Mouse (Mus musculus) kidney, postnatal 0 days (tissue): ENCODE measurements around the gene Slc8b1. TPM values are rescaled to one million over a fixed set of nuclear protein-coding genes. Genes with fewer than 3 reads are reported as not detected.

Source experiments
- ATAC-seq: fragments of 200-750 bp; cut with Nextera tagmentation; replicated peaks from 2 replicates; pipeline ENCODE4 v1.8.0; 2017; ENCODE audit warnings: low read depth, moderate number of reproducible peaks, moderate TSS enrichment, moderate library complexity; ENCODE audit not compliant: low FRiP score
- DNase-seq: peaks from one replicate; pipeline ENCODE4 v3.0.0-alpha.2; 2016; ENCODE audit warnings: low spot score
- H3K27ac ChIP-seq: fragments of 300-500 bp; sonication (generic); 2 replicates; pipeline ENCODE4 v1.5.1; 2014; ENCODE audit warnings: mild to moderate bottlenecking
- H3K27me3 ChIP-seq: fragments of 300-500 bp; sonication (generic); 2 replicates; pipeline ENCODE4 v1.6.1; 2014; ENCODE audit warnings: low read length, mixed read lengths; ENCODE audit not compliant: insufficient read depth
- H3K36me3 ChIP-seq: fragments of 300-500 bp; sonication (generic); 2 replicates; pipeline ENCODE4 v1.6.1; 2014; ENCODE audit warnings: low read length, mixed read lengths; ENCODE audit not compliant: insufficient read depth
- H3K4me1 ChIP-seq: fragments of 300-500 bp; sonication (generic); replicated peaks from 2 replicates; pipeline ENCODE4 v1.6.1; 2014; ENCODE audit warnings: antibody characterized with exemption, low read length, mixed read lengths; ENCODE audit not compliant: insufficient read depth
- H3K4me2 ChIP-seq: fragments of 300-500 bp; sonication (generic); 2 replicates; pipeline ENCODE4 v1.6.1; 2014; ENCODE audit warnings: mild to moderate bottlenecking, low read length, moderate library complexity, mixed read lengths
- H3K4me3 ChIP-seq: fragments of 300-500 bp; sonication (generic); replicated peaks from 2 replicates; pipeline ENCODE4 v1.5.1; 2014; ENCODE audit warnings: low read depth, low read length
- H3K9ac ChIP-seq: fragments of 300-500 bp; sonication (generic); 2 replicates; pipeline ENCODE4 v1.6.1; 2014; ENCODE audit warnings: low read depth, low read length
- H3K9me3 ChIP-seq: fragments of 300-500 bp; sonication (generic); replicated peaks from 2 replicates; pipeline ENCODE4 v1.6.1; 2016; ENCODE audit warnings: low read length, inconsistent platforms, mixed read lengths
- CTCF ChIP-seq: IDR thresholded peaks from 2 replicates; pipeline ENCODE4 v1.5.1; 2016; ENCODE audit warnings: antibody characterized with exemption, low read depth, mild to moderate bottlenecking, moderate library complexity
- WGBS: fragments of 180-500 bp; shearing (Covaris S2); extraction: QIAGEN DNeasy Blood & Tissue Kit; methylation state at CpG from one replicate; pipeline ENCODE4 v1.1.7; 2014; 5-methylcytosine and 5-hydroxymethylcytosine counted together
- polyA plus RNA-seq: library from polyadenylated mRNA; unstranded; fragments of >200 nt; fragmentation: Nextera tagmentation; extraction: Ambion mirVana; gene quantifications from 2 replicates; pipeline ENCODE4 v1.2.1, GENCODE M21; 2015

Gene Slc8b1
- polyA plus RNA-seq, 1 experiment from 2014 or later = 9.5 TPM

DNA sequence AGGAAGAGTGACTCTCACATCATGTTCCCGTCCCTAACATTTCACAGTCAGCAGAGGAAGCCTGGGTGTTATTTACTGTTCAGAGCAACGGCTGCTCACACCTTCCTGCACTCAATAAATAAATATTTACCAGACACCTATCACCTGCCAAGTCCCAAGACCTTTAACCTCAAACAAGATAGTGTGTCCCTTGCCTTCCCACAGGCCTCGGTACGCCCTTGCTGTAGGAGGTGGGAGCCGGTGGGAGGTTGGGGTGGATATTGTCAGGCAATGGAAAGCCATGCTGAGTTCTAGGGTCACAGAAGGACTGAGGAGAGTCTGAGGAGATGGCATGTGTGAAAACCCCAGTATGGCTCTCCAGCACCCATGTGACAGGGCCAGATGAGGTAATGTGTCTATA, 42.6 kb upstream of the Slc8b1 start:
- TF ChIP-seq CTCF = no peak
- no peak for DNase-seq
- H3K27me3 ChIP-seq = no peaks in the 10 kb centered on the region

GRCm38 (mm10) chr5:120468830-120469229, 42.1 kb upstream of the Slc8b1 start:
- no peaks in the 10 kb centered on the region for H3K4me1 ChIP-seq
- H3K4me2 ChIP-seq = no peak overlapping the region
- H3K27me3 ChIP-seq = no peaks in the 10 kb centered on the region
- H3K9me3 ChIP-seq = no peaks in the 10 kb centered on the region
- DNase-seq (no peak), ATAC-seq (no peak)
- no peak overlapping the region for H3K9ac ChIP-seq
- no peak for TF ChIP-seq CTCF
- H3K4me3 ChIP-seq = no peak overlapping the region
- 80% methylated on average over 6 of the region's 6 CpGs for WGBS
- no peaks in the 10 kb centered on the region for H3K36me3 ChIP-seq
- H3K27ac ChIP-seq = no peak overlapping the region

More for the DNA sequence above, 42.6 kb upstream of the Slc8b1 start:
- Histone ChIP-seq H3K4me2 (no peak overlapping the region), H3K4me3 (no peak overlapping the region), H3K27ac (no peak overlapping the region), H3K36me3 (no peaks in the 10 kb centered on the region), H3K9ac (no peak overlapping the region), H3K9me3 (no peaks in the 10 kb centered on the region), H3K4me1 (no peaks in the 10 kb centered on the region)
- ATAC-seq = no peak
- WGBS = 55% methylated on average over 5 of the region's 5 CpGs

- Histone ChIP-seq H3K9ac (no peak overlapping the region), H3K9me3 (no peaks in the 10 kb centered on the region), H3K4me1 (no peaks in the 10 kb centered on the region), H3K36me3 (no peaks in the 10 kb centered on the region), H3K4me2 (no peak overlapping the region), H3K27me3 (no peaks in the 10 kb centered on the region), H3K4me3 (no peak overlapping the region), H3K27ac (no peak overlapping the region)
- TF ChIP-seq CTCF = no peak
- DNase-seq (no peak), ATAC-seq (peak; percentile 25; the same call in 1 of the 2 replicates)
- 36% methylated on average over 4 of the region's 4 CpGs for WGBS
These were observed 39.4 kb upstream of the Slc8b1 start for GRCm38 (mm10) chr5:120471538-120471937.

GRCm38 (mm10) chr5:120472770-120473169, 38.2 kb upstream of the Slc8b1 start, which contains the start of gene Sdsl:
Gene Sdsl (minus strand): TSS chr5:120472810.
- no peaks in the 10 kb centered on the region for H3K9me3 ChIP-seq
- no peak within 1 kb of the TSS for H3K27ac ChIP-seq
- H3K9ac ChIP-seq = no peak within 1 kb of the TSS
- H3K4me2 ChIP-seq = no peak within 1 kb of the TSS
- H3K4me3 ChIP-seq = no peak within 1 kb of the TSS
- no peaks in the 10 kb centered on the region for H3K36me3 ChIP-seq
- no peak for DNase-seq
- no peaks in the 10 kb centered on the region for H3K4me1 ChIP-seq
- 58% methylated on average over 8 of the region's 8 CpGs for WGBS
- no peaks in the 10 kb centered on the region for H3K27me3 ChIP-seq
- TF ChIP-seq CTCF = no peak
- no peak for ATAC-seq

GRCm38 (mm10) chr5:120473361-120473760, 37.6 kb upstream of the Slc8b1 start:
- Histone ChIP-seq H3K9me3 (no peaks in the 10 kb centered on the region), H3K27me3 (no peaks in the 10 kb centered on the region), H3K4me3 (no peak overlapping the region), H3K27ac (no peak overlapping the region), H3K4me1 (no peaks in the 10 kb centered on the region), H3K4me2 (no peak overlapping the region), H3K9ac (no peak overlapping the region), H3K36me3 (no peaks in the 10 kb centered on the region)
- WGBS = 90% methylated on average over 2 of the region's 2 CpGs
- ATAC-seq (no peak), DNase-seq (no peak)
- TF ChIP-seq CTCF = no peak

GRCm38 (mm10) chr5:120475861-120476260, 35.1 kb upstream of the Slc8b1 start:
- Histone ChIP-seq H3K9ac (no peak overlapping the region), H3K4me3 (no peak overlapping the region), H3K27me3 (no peaks in the 10 kb centered on the region), H3K9me3 (no peaks in the 10 kb centered on the region), H3K4me2 (no peak overlapping the region), H3K36me3 (no peaks in the 10 kb centered on the region), H3K4me1 (no peaks in the 10 kb centered on the region), H3K27ac (no peak overlapping the region)
- ATAC-seq (no peak), DNase-seq (no peak)
- WGBS = 62% methylated on average over 8 of the region's 8 CpGs
- no peak for TF ChIP-seq CTCF

GRCm38 (mm10) chr5:120476296-120476695, 34.7 kb upstream of the Slc8b1 start, which contains the start of gene Sds:
Gene Sds (plus strand): TSS chr5:120476526.
- Histone ChIP-seq H3K27me3 (no peaks in the 10 kb centered on the region), H3K27ac (no peak within 1 kb of the TSS), H3K4me2 (no peak within 1 kb of the TSS), H3K4me1 (no peaks in the 10 kb centered on the region), H3K9ac (no peak within 1 kb of the TSS), H3K9me3 (no peaks in the 10 kb centered on the region), H3K4me3 (no peak within 1 kb of the TSS), H3K36me3 (no peaks in the 10 kb centered on the region)
- ATAC-seq = 0 out of 2 replicates have a peak, but pooled peaks have one; percentile 13
- no peak for DNase-seq
- WGBS = 15% methylated on average over 13 of the region's 13 CpGs
- no peak for TF ChIP-seq CTCF
